Mouse (Mus musculus) embryonic fibroblast, embryonic 13.5 days (primary cell): ENCODE data around the gene Gli3.

Source experiments
- CTCF ChIP-seq: IDR thresholded peaks from 2 replicates; pipeline ENCODE4 v1.5.1; 2011; ENCODE audit warnings: mild to moderate bottlenecking, control low read depth, low read length, moderate library complexity, borderline replicate concordance; ENCODE audit not compliant: insufficient read depth
- POLR2A ChIP-seq: IDR thresholded peaks from 2 replicates; pipeline ENCODE4 v1.6.1; 2011; ENCODE audit warnings: low read depth, mild to moderate bottlenecking, control low read depth, low read length, moderate library complexity

DNA sequence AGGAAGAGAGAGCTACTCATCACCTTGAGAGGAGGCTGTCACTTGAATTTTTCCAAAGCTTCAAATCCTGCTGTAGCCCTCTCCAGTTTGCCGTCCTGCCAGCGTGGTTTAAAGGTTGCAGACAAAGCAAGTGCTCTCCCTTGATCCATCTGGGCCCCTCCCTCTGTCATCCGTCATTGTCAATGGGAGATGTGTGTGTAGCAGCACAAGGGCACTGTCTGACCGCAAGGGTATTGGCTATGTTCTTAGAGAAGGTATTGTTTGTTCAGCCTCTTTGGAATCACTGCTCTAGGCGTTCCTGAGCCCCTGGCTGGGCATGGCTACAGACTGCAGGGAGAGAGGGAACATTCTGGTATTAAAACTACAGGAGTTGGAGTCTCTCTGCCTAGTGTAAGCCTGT lies 79.0 kb downstream of the Gli3 start:
- no peak for TF ChIP-seq CTCF
- no peak for TF ChIP-seq POLR2A
